Mouse (Mus musculus): Measurements from ENCODE around the gene Prmt1.

- TF ChIP-seq CTCF (IDR thresholded peaks at IDR 0.05; ENCODE audit: low read depth) = no peak
- TF ChIP-seq EP300 (IDR thresholded peaks at IDR 0.05; ENCODE audit: low read depth) = no peak
Measured at GRCm38 (mm10) chr7:44962337-44962736, 24.0 kb downstream of the Prmt1 start.

Data from liver, postnatal 0 days (tissue).